Mouse (Mus musculus): Measurements from ENCODE around the gene Olfr90.

- TF ChIP-seq POLR2A (IDR thresholded peaks at IDR 0.05; ENCODE audit: control insufficient read depth, low read depth, low read length) = no peak
- peak; percentile 63; the same call in 1 of the 2 replicates for TF ChIP-seq CTCF (IDR thresholded peaks at IDR 0.05; ENCODE audit: control insufficient read depth, insufficient read depth, insufficient replicate concordance, low read depth, low read length)
Measured at GRCm38 (mm10) chr17:37083327-37083726, 5.0 kb downstream of the Olfr90 start.

Data from testis, adult 2 months (tissue).